Mouse (Mus musculus): ENCODE results near the gene Plpp3.
"Not testable (repeated sequence)": the region's sequence is repeated elsewhere in the genome, so short reads cannot be mapped to it uniquely, and the experiment has no call there.

The Plpp3 gene

GRCm38 (mm10) chr4:105254365-105254764 is 97.2 kb downstream of the Plpp3 start:
- in situ Hi-C loops (cut with MboI; ENCODE audit: low sequenced_read_pairs): no loop called here

GRCm38 (mm10) chr4:105255185-105255584 is 98.0 kb downstream of the Plpp3 start:
- in situ Hi-C loops (cut with MboI; ENCODE audit: low sequenced_read_pairs): no loop called here

- in situ Hi-C loops (cut with MboI; ENCODE audit: low sequenced_read_pairs): no loop called here
These were observed 100.8 kb downstream of the Plpp3 start for GRCm38 (mm10) chr4:105257667-105258560.

- in situ Hi-C loops (cut with MboI; ENCODE audit: low sequenced_read_pairs): no loop called here
These were observed 103.2 kb downstream of the Plpp3 start for GRCm38 (mm10) chr4:105260385-105260784.

- in situ Hi-C loops (cut with MboI; ENCODE audit: low sequenced_read_pairs): no loop called here
These were observed 104.0 kb downstream of the Plpp3 start for GRCm38 (mm10) chr4:105260893-105261769.

- in situ Hi-C loops (cut with MboI; ENCODE audit: low sequenced_read_pairs): no loop called here
These were observed 105.2 kb downstream of the Plpp3 start for GRCm38 (mm10) chr4:105262358-105262757.

GRCm38 (mm10) chr4:105263600-105263999 is 106.5 kb downstream of the Plpp3 start:
- in situ Hi-C loops (cut with MboI; ENCODE audit: low sequenced_read_pairs): no loop called here

GRCm38 (mm10) chr4:105265041-105265440 is 107.9 kb downstream of the Plpp3 start:
- in situ Hi-C loops (cut with MboI; ENCODE audit: low sequenced_read_pairs): no loop called here

GRCm38 (mm10) chr4:105265678-105266077 is 108.5 kb downstream of the Plpp3 start:
- in situ Hi-C loops (cut with MboI; ENCODE audit: low sequenced_read_pairs): no loop called here

- in situ Hi-C loops (cut with MboI; ENCODE audit: low sequenced_read_pairs): no loop called here
These were observed 111.1 kb downstream of the Plpp3 start for GRCm38 (mm10) chr4:105268202-105268730.

GRCm38 (mm10) chr4:105269398-105269797 is 112.3 kb downstream of the Plpp3 start:
- in situ Hi-C loops (cut with MboI; ENCODE audit: low sequenced_read_pairs): not testable (repeated sequence)

GRCm38 (mm10) chr4:105271166-105271565 is 114.0 kb downstream of the Plpp3 start:
- in situ Hi-C loops (cut with MboI; ENCODE audit: low sequenced_read_pairs): no loop called here

- in situ Hi-C loops (cut with MboI; ENCODE audit: low sequenced_read_pairs): no loop called here
These were observed 115.9 kb downstream of the Plpp3 start for GRCm38 (mm10) chr4:105273034-105273433.

GRCm38 (mm10) chr4:105273486-105273885 is 116.3 kb downstream of the Plpp3 start:
- in situ Hi-C loops (cut with MboI; ENCODE audit: low sequenced_read_pairs): no loop called here

- in situ Hi-C loops (cut with MboI; ENCODE audit: low sequenced_read_pairs): no loop called here
These were observed 118.5 kb downstream of the Plpp3 start for GRCm38 (mm10) chr4:105275616-105276015.

GRCm38 (mm10) chr4:105276062-105276795 is 119.1 kb downstream of the Plpp3 start:
- in situ Hi-C loops (cut with MboI; ENCODE audit: low sequenced_read_pairs): no loop called here

- in situ Hi-C loops (cut with MboI; ENCODE audit: low sequenced_read_pairs): no loop called here
These were observed 121.0 kb downstream of the Plpp3 start for GRCm38 (mm10) chr4:105278161-105278560.

GRCm38 (mm10) chr4:105278571-105279410 is 121.6 kb downstream of the Plpp3 start:
- in situ Hi-C loops (cut with MboI; ENCODE audit: low sequenced_read_pairs): no loop called here

- in situ Hi-C loops (cut with MboI; ENCODE audit: low sequenced_read_pairs): no loop called here
These were observed 122.7 kb downstream of the Plpp3 start for GRCm38 (mm10) chr4:105279806-105280205.

GRCm38 (mm10) chr4:105281751-105282231 is 124.6 kb downstream of the Plpp3 start:
- in situ Hi-C loops (cut with MboI; ENCODE audit: low sequenced_read_pairs): no loop called here

Measured in CH12F3 (cell line).